Mouse (Mus musculus) heart, adult 2 months (tissue): ENCODE measurements at regions not wholly inside any gene's neighbourhood (a gene's known extent, or its start where the extent isn't known, plus 50 kb on each side); places are given as distances from the start of the nearest gene placed in this dataset.

Experiments
- DNase-seq, 2 experiments: peaks; one replicate each; pipeline ENCODE4 v3.0.0; 2021
- H3K27ac ChIP-seq: fragments of 200-600 bp; 2 replicates; pipeline ENCODE4 v1.8.1; 2022
- H3K27me3 ChIP-seq: fragments of 200-500 bp; 2 replicates; pipeline ENCODE4 v1.6.1; 2012; ENCODE audit warnings: mild to moderate bottlenecking, low read length, inconsistent platforms, mixed read lengths; ENCODE audit not compliant: control insufficient read depth, insufficient read depth
- H3K36me3 ChIP-seq: fragments of 200-500 bp; 2 replicates; pipeline ENCODE4 v1.6.1; 2012; ENCODE audit warnings: low read length, inconsistent platforms; ENCODE audit not compliant: control insufficient read depth, insufficient read depth
- H3K4me1 ChIP-seq: fragments of 200-500 bp; 2 replicates; pipeline ENCODE4 v1.6.1; 2011; ENCODE audit warnings: low read length; ENCODE audit not compliant: control insufficient read depth, insufficient read depth
- H3K4me3 ChIP-seq: fragments of 200-600 bp; 2 replicates; pipeline ENCODE4 v1.8.1; 2022
- H3K79me2 ChIP-seq: fragments of 200-500 bp; replicated peaks from 2 replicates; pipeline ENCODE4 v1.6.1; 2012; ENCODE audit warnings: mild to moderate bottlenecking, inconsistent platforms, low read length, moderate library complexity, mixed read lengths; ENCODE audit not compliant: control insufficient read depth, insufficient read depth
- H3K9ac ChIP-seq: fragments of 200-500 bp; 2 replicates; pipeline ENCODE4 v1.6.1; 2012; ENCODE audit warnings: low read depth, mild to moderate bottlenecking, control low read depth, inconsistent platforms, low read length, mixed read lengths
- CTCF ChIP-seq: fragments of 200-600 bp; IDR thresholded peaks from 2 replicates; pipeline ENCODE4 v1.8.1; 2022; ENCODE audit warnings: antibody characterized with exemption, mild to moderate bottlenecking, moderate library complexity
- EP300 ChIP-seq: fragments of 200-500 bp; IDR thresholded peaks from 2 replicates; pipeline ENCODE4 v1.6.1; 2011; ENCODE audit warnings: low read depth, low read length, control low read depth; ENCODE audit not compliant: insufficient read depth
- POLR2A ChIP-seq: fragments of 200-500 bp; IDR thresholded peaks from 2 replicates; pipeline ENCODE4 v1.6.1; 2011; ENCODE audit warnings: mild to moderate bottlenecking, low read depth, low read length, control low read depth; ENCODE audit not compliant: insufficient read depth
- WGBS: fragments of 180-500 bp; shearing (Covaris S2); methylation state at CpG from one replicate; pipeline ENCODE4 v1.1.7; 2018; 5-methylcytosine and 5-hydroxymethylcytosine counted together
- intact Hi-C: fragments of 180-260 bp; cut with DNase I; formaldehyde crosslinking; loops from one replicate; pipeline ENCODE4 v1.15.1; 2025

DNA sequence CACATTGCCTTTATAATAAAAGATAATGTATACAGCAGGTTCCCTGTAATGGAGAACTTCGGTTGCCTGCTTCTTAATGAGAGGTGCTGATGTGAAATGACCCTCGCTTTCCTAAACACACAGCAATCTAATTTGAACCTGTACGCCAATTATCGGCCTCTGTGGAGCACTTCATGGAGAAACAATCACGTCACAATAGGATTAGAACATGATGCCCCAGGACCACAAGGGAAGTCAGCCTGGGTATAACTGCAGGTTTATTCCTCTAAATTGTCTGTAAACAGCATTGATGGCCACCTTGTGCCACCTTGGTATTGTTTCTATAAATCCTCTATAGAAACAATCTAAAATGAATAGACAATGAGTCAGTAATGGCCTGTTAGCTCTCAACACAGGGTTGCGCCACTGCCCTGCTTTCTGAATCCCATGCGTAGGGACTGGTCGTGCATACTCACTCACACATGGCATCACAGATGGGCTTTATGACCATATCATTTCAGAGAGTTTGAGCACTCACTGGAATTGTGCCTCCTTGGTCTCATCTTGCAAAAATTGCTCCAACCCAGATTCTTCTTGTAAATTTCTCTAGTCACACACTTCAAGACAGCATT, 179.9 kb upstream of the Rnf219 start:
- WGBS, result 86% methylated on average over 8 of the region's 8 CpGs

DNA sequence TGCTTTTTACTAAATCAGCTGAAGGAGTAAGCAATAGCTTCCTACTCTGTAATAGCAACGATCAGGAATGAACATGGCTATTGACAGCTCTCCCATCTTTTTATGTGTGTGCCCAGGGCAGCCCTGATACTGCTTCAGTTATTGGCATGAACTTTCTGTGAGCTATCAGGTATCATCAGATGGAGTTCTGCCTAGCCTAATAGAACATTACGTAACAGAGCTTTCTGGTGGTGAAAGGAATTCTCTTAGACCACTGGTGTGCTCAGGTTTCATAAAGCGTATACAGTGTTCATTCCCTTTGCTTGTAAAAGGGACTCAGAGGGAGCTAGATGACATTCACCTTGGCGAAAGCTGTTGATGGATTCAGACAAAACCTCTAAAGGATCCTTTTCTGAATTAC, 176.5 kb upstream of the Rnf219 start:
- H3K4me3 ChIP-seq, result no peak overlapping the region
- no peaks in the 10 kb centered on the region for H3K79me2 ChIP-seq
- H3K4me1 ChIP-seq, result no peaks in the 10 kb centered on the region
- 82% methylated on average over 4 of the region's 4 CpGs for WGBS
- H3K36me3 ChIP-seq, result no peaks in the 10 kb centered on the region
- DNase-seq, result no peak
- intact Hi-C loops, result no loop called here
- no peak overlapping the region for H3K27ac ChIP-seq
- H3K27me3 ChIP-seq, result no peaks in the 10 kb centered on the region
- no peak for TF ChIP-seq EP300
- TF ChIP-seq POLR2A, result no peak
- no peak for TF ChIP-seq CTCF
- H3K9ac ChIP-seq, result no peak overlapping the region

More for the DNA sequence above, 179.9 kb upstream of the Rnf219 start:
- no peaks in the 10 kb centered on the region for H3K27me3 ChIP-seq
- intact Hi-C loops, result no loop called here
- TF ChIP-seq CTCF (no peak), POLR2A (no peak), EP300 (no peak)
- no peaks in the 10 kb centered on the region for H3K79me2 ChIP-seq
- no peaks in the 10 kb centered on the region for H3K36me3 ChIP-seq
- no peak overlapping the region for H3K27ac ChIP-seq
- no peak for DNase-seq
- H3K4me3 ChIP-seq, result no peak overlapping the region
- no peaks in the 10 kb centered on the region for H3K4me1 ChIP-seq
- no peak overlapping the region for H3K9ac ChIP-seq

GRCm38 (mm10) chr14:104695101-104695500, 172.7 kb upstream of the Rnf219 start:
- no peaks in the 10 kb centered on the region for H3K79me2 ChIP-seq
- no peak overlapping the region for H3K9ac ChIP-seq
- DNase-seq, result no peak
- intact Hi-C loops, result no loop called here
- no peak overlapping the region for H3K4me3 ChIP-seq
- H3K4me1 ChIP-seq, result no peaks in the 10 kb centered on the region
- no peak overlapping the region for H3K27ac ChIP-seq
- WGBS, result 58% methylated on average over 4 of the region's 4 CpGs
- H3K36me3 ChIP-seq, result no peaks in the 10 kb centered on the region
- no peak for TF ChIP-seq EP300
- H3K27me3 ChIP-seq, result no peaks in the 10 kb centered on the region

DNA sequence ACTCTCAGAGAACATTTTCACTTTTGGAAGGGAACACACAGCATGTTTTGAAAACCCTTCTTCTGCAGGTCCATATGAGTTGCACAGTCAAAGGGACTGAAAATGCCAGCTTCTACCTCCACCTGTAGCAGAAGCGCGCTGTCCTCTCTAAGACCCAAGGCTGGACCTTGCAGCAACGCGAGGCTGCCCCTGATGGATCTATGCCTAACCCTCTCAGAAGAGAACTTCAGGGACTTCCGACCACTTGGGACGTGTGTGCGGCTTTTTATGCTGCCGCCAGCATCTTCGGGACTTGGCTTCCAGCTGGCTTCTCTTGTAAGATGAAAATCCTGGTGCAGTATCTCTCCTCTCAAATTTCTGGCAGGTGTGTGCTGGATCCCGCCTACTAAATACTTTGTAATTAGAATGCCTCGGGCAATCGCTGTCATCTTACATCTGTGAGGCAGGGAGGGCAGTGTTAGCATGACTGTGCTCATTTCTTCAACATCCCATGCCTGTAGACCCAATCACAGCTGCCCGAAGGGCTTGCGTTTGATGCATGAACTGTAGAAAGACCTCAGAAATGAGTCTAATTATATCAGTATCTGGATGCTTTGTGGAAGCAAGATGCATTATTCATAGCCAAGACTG, 171.8 kb upstream of the Rnf219 start:
- no peaks in the 10 kb centered on the region for H3K36me3 ChIP-seq
- no peaks in the 10 kb centered on the region for H3K27me3 ChIP-seq
- WGBS, result 79% methylated on average over 14 of the region's 14 CpGs
- no peak for TF ChIP-seq EP300
- no peak for TF ChIP-seq CTCF
- no peak for TF ChIP-seq POLR2A
- no peak overlapping the region for H3K9ac ChIP-seq
- DNase-seq, result no peak
- no peaks in the 10 kb centered on the region for H3K79me2 ChIP-seq
- H3K27ac ChIP-seq, result no peak overlapping the region
- intact Hi-C loops, result no loop called here
- H3K4me1 ChIP-seq, result no peaks in the 10 kb centered on the region
- no peak overlapping the region for H3K4me3 ChIP-seq

GRCm38 (mm10) chr14:104692616-104693015, 170.2 kb upstream of the Rnf219 start:
- intact Hi-C loops, result no loop called here
- WGBS, result 80% methylated on average over 5 of the region's 5 CpGs
- TF ChIP-seq POLR2A (no peak), CTCF (no peak), EP300 (no peak)
- Histone ChIP-seq H3K9ac (no peak overlapping the region), H3K79me2 (no peaks in the 10 kb centered on the region), H3K4me3 (no peak overlapping the region), H3K27me3 (no peaks in the 10 kb centered on the region), H3K4me1 (no peaks in the 10 kb centered on the region), H3K36me3 (no peaks in the 10 kb centered on the region), H3K27ac (no peak overlapping the region)
- no peak for DNase-seq

GRCm38 (mm10) chr14:104688440-104688839, 166.0 kb upstream of the Rnf219 start:
- intact Hi-C loops, result no loop called here
- 81% methylated on average over 3 of the region's 3 CpGs for WGBS
- H3K9ac ChIP-seq, result no peak overlapping the region

More at GRCm38 (mm10) chr14:104688440-104688839, 166.0 kb upstream of the Rnf219 start:
- Histone ChIP-seq H3K27me3 (no peaks in the 10 kb centered on the region), H3K4me3 (no peak overlapping the region), H3K4me1 (no peaks in the 10 kb centered on the region), H3K79me2 (no peaks in the 10 kb centered on the region), H3K27ac (no peak overlapping the region), H3K36me3 (no peaks in the 10 kb centered on the region)
- no peak for DNase-seq
- TF ChIP-seq POLR2A, result no peak
- no peak for TF ChIP-seq EP300
- TF ChIP-seq CTCF, result no peak
